Mouse (Mus musculus): ENCODE results near the gene Lrr1. TPM values are rescaled to one million over a fixed set of nuclear protein-coding genes. Genes with fewer than 3 reads are reported as not detected.
A peak's percentile ranks its signal among the peaks of the same experiment; 100 is the strongest.

Lrr1 gene
- polyA plus RNA-seq, 1 experiment from 2014 or later: 5.5 TPM

DNA sequence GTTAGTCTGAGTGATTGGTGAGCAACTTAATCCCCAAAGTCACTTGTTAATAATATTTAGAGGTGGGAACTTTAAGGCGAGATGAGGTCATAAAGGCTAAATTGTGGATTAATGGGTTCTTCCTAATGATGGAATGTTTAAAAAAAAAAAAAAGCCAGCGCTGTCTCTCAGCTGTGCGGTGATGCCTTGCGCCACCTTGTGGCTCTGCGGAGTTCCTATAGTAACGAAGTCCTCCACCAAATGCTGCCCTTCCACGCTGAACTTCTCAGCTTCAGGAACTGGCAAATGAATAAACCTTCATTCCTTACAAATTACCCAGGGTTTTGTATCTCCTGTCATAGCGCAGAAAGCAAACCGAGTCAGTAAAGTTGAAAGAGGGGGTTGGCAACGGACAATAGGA lies 36.6 kb upstream of the Lrr1 start:
- no peak overlapping the region for H3K27ac ChIP-seq (replicated peaks; ENCODE audit: low read depth, low read length)
- DNase-seq: peak; percentile 86
- H3K4me3 ChIP-seq (replicated peaks; ENCODE audit: low read depth, low read length): no peak overlapping the region
- H3K9ac ChIP-seq (replicated peaks; ENCODE audit: low read length): no peak overlapping the region
- H3K27me3 ChIP-seq (ENCODE audit: control insufficient read depth, insufficient read depth, low read length): no peaks in the 10 kb centered on the region
- no peaks in the 10 kb centered on the region for H3K9me3 ChIP-seq (ENCODE audit: control insufficient read depth, low read length)
- H3K36me3 ChIP-seq (ENCODE audit: control insufficient read depth, insufficient read depth, low read length): no peaks in the 10 kb centered on the region
- no peaks in the 10 kb centered on the region for H3K4me1 ChIP-seq (ENCODE audit: control insufficient read depth, insufficient read depth, low read length)
- ATAC-seq (ENCODE audit: low FRiP score, low TSS enrichment): no peak
- H3K4me2 ChIP-seq (ENCODE audit: low read length): no peak overlapping the region
- 11% methylated on average over 10 of the region's 10 CpGs for WGBS

DNA sequence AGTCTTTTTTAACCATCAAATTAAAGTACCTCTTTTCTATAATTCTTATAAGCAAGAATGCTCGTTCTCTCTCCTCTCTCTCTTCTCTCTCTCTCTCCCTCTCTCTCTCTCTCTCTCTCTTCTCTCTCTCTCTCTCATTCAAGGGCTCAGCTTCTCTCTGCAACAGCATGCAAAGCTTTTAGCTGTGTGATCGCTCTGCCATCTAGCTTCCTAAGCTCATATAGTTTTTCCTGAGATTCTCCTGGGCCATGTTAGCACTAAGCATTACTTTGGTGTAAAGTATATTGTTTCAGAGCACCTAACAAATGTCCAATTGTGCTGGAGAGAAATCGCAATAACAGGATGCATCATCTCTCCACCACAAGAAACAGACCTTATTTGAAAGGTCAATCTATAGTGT lies 29.4 kb upstream of the Lrr1 start:
- no peak overlapping the region for H3K4me3 ChIP-seq (replicated peaks; ENCODE audit: low read depth, low read length)
- H3K4me2 ChIP-seq (ENCODE audit: low read length): no peak overlapping the region
- DNase-seq (no peak), ATAC-seq (ENCODE audit: low FRiP score, low TSS enrichment) (no peak)
- no peak overlapping the region for H3K27ac ChIP-seq (replicated peaks; ENCODE audit: low read depth, low read length)
- no peaks in the 10 kb centered on the region for H3K4me1 ChIP-seq (ENCODE audit: control insufficient read depth, insufficient read depth, low read length)
- no peaks in the 10 kb centered on the region for H3K27me3 ChIP-seq (ENCODE audit: control insufficient read depth, insufficient read depth, low read length)
- no peaks in the 10 kb centered on the region for H3K9me3 ChIP-seq (ENCODE audit: control insufficient read depth, low read length)
- H3K36me3 ChIP-seq (ENCODE audit: control insufficient read depth, insufficient read depth, low read length): no peaks in the 10 kb centered on the region
- 97% methylated on average over 3 of the region's 3 CpGs for WGBS
- no peak overlapping the region for H3K9ac ChIP-seq (replicated peaks; ENCODE audit: low read length)

DNA sequence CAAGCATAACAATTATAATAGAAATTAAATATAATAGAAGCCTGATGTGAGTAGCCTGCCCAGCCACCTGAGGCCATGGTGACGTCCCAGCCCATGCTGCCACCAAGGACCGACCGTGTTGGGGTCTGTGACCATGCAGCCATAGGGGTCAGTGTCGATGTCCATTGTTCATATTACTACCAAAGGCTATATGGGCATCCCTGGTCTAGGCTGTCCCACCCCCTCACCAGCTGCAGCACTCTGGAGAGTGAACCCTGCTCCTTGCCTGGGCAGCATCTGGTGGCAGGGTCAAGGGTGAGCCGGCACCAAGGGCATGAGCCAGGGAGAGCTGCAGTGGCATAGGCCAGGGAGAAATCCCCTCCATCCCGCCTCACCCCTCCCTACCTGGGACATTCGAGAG lies 28.8 kb upstream of the Lrr1 start:
- H3K9me3 ChIP-seq (ENCODE audit: control insufficient read depth, low read length): no peaks in the 10 kb centered on the region

DNA sequence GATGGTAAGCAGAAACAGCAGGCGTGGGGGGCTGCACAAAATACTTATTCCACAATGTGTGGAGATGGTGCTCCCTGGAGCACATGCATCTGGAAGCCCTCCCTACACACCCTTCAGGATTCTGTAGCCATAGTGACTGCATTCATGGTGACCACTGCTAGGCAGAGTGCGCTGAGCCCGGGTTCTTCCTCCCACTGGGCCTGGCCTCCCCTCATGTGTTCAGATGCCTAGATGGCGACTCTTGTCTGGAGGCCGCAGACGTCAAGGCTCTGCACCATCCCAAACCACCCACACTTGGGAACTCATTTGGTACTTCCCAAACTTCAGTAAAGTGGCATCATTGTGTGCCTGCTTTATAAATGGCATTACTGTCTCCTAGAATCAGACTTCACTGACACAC lies 25.2 kb upstream of the Lrr1 start:
- Histone ChIP-seq H3K36me3 (ENCODE audit: control insufficient read depth, insufficient read depth, low read length) (no peaks in the 10 kb centered on the region), H3K9me3 (ENCODE audit: control insufficient read depth, low read length) (no peaks in the 10 kb centered on the region), H3K27me3 (ENCODE audit: control insufficient read depth, insufficient read depth, low read length) (no peaks in the 10 kb centered on the region), H3K4me3 (replicated peaks; ENCODE audit: low read depth, low read length) (no peak overlapping the region), H3K4me1 (ENCODE audit: control insufficient read depth, insufficient read depth, low read length) (no peaks in the 10 kb centered on the region), H3K9ac (replicated peaks; ENCODE audit: low read length) (no peak overlapping the region), H3K4me2 (ENCODE audit: low read length) (no peak overlapping the region), H3K27ac (replicated peaks; ENCODE audit: low read depth, low read length) (no peak overlapping the region)
- no peak for ATAC-seq (ENCODE audit: low FRiP score, low TSS enrichment)
- no peak for DNase-seq
- WGBS: 68% methylated on average over 6 of the region's 6 CpGs

More for the DNA sequence above, 28.8 kb upstream of the Lrr1 start:
- Histone ChIP-seq H3K4me1 (ENCODE audit: control insufficient read depth, insufficient read depth, low read length) (no peaks in the 10 kb centered on the region), H3K4me2 (ENCODE audit: low read length) (no peak overlapping the region), H3K9ac (replicated peaks; ENCODE audit: low read length) (no peak overlapping the region), H3K4me3 (replicated peaks; ENCODE audit: low read depth, low read length) (no peak overlapping the region), H3K36me3 (ENCODE audit: control insufficient read depth, insufficient read depth, low read length) (no peaks in the 10 kb centered on the region), H3K27ac (replicated peaks; ENCODE audit: low read depth, low read length) (no peak overlapping the region), H3K27me3 (ENCODE audit: control insufficient read depth, insufficient read depth, low read length) (no peaks in the 10 kb centered on the region)
- ATAC-seq (ENCODE audit: low FRiP score, low TSS enrichment) (peak; percentile 53; the same call in 1 of the 2 replicates), DNase-seq (no peak)
- WGBS: 87% methylated on average over 7 of the region's 7 CpGs

DNA sequence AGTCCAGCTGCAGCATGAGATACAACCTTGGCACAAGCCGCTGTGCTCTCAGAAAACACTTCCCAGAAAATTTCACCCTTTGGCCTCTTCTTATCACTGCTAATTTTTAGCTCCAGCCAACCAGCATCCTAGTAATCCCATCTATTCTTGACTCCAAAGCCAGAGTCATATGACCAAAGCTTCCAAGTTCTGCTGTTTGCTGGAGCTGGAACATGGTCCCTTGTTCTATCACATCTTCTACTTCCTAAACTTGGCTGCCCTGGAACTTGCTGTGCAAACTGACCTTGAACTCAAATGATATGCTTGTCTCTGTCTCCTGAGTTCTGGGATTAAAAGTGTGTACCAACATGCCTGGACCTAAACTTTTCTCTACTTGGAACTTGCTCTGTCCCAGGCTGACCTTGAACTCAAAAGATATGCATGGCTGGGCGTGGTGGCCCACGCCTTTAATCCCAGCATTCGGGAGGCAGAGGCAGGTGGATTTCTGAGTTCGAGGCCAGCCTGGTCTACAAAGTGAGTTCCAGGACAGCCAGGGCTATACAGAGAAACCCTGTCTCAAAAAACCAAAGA lies 21.4 kb upstream of the Lrr1 start:
- Histone ChIP-seq H3K36me3 (ENCODE audit: control insufficient read depth, insufficient read depth, low read length) (no peaks in the 10 kb centered on the region), H3K27ac (replicated peaks; ENCODE audit: low read depth, low read length) (no peak overlapping the region), H3K4me3 (replicated peaks; ENCODE audit: low read depth, low read length) (no peak overlapping the region), H3K9ac (replicated peaks; ENCODE audit: low read length) (no peak overlapping the region), H3K4me2 (ENCODE audit: low read length) (no peak overlapping the region), H3K4me1 (ENCODE audit: control insufficient read depth, insufficient read depth, low read length) (no peaks in the 10 kb centered on the region), H3K27me3 (ENCODE audit: control insufficient read depth, insufficient read depth, low read length) (no peaks in the 10 kb centered on the region), H3K9me3 (ENCODE audit: control insufficient read depth, low read length) (no peaks in the 10 kb centered on the region)
- WGBS: 91% methylated on average over 5 of the region's 5 CpGs
- ATAC-seq (ENCODE audit: low FRiP score, low TSS enrichment) (no peak), DNase-seq (no peak)

DNA sequence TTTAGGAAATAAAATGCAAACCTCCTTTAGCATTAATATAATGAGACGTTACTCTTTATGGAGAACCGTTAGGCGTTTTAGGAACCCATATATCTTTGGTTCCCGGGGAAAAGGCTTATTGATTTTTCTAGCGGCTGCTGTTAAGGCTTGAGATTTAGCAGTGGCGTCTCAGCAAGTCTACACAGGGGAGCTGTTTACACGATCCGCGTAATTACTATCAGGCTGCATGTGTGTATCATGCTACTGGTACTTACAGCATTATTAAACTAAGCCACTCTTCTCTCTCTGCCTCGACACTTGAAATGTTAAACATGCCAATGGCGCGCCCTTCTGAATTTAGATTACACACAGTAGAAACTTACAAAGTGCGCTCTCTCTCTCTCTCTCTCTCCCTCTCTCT lies 18.6 kb upstream of the Lrr1 start:
- no peak overlapping the region for H3K9ac ChIP-seq (replicated peaks; ENCODE audit: low read length)
- no peaks in the 10 kb centered on the region for H3K9me3 ChIP-seq (ENCODE audit: control insufficient read depth, low read length)
- DNase-seq (no peak), ATAC-seq (ENCODE audit: low FRiP score, low TSS enrichment) (no peak)
- H3K4me1 ChIP-seq (ENCODE audit: control insufficient read depth, insufficient read depth, low read length): no peaks in the 10 kb centered on the region
- H3K27me3 ChIP-seq (ENCODE audit: control insufficient read depth, insufficient read depth, low read length): no peaks in the 10 kb centered on the region
- 81% methylated on average over 13 of the region's 13 CpGs for WGBS
- no peak overlapping the region; the same call in 1 of the 2 replicates for H3K4me2 ChIP-seq (ENCODE audit: low read length)
- no peak overlapping the region for H3K4me3 ChIP-seq (replicated peaks; ENCODE audit: low read depth, low read length)
- H3K27ac ChIP-seq (replicated peaks; ENCODE audit: low read depth, low read length): no peak overlapping the region
- no peaks in the 10 kb centered on the region for H3K36me3 ChIP-seq (ENCODE audit: control insufficient read depth, insufficient read depth, low read length)

DNA sequence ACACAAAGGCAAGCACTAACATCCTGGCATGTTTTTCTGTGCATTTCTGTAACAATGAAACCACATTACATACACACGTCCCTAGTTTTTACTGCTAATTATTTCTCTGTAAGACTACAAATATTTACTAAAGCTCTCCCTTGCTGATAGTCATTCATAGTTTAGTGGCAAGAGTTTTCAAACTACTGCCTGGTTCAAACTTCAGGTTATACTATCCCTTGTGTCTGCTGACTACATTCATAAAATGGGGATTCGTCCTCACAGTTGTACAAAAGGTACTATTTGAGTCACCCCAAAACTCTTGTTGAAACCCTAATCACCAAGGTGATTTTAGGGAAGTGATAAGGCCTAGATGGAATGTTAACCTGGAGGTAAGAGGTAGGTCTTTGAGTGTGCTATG lies 12.7 kb upstream of the Lrr1 start:
- Histone ChIP-seq H3K4me3 (replicated peaks; ENCODE audit: low read depth, low read length) (no peak overlapping the region), H3K27ac (replicated peaks; ENCODE audit: low read depth, low read length) (no peak overlapping the region), H3K9ac (replicated peaks; ENCODE audit: low read length) (no peak overlapping the region), H3K36me3 (ENCODE audit: control insufficient read depth, insufficient read depth, low read length) (peaks cover 15% of the 10 kb centered on the region), H3K9me3 (ENCODE audit: control insufficient read depth, low read length) (no peaks in the 10 kb centered on the region), H3K27me3 (ENCODE audit: control insufficient read depth, insufficient read depth, low read length) (no peaks in the 10 kb centered on the region), H3K4me1 (ENCODE audit: control insufficient read depth, insufficient read depth, low read length) (peaks cover 7% of the 10 kb centered on the region), H3K4me2 (ENCODE audit: low read length) (no peak overlapping the region)
- 90% methylated on average over 2 of the region's 2 CpGs for WGBS
- DNase-seq (no peak), ATAC-seq (ENCODE audit: low FRiP score, low TSS enrichment) (no peak)

DNA sequence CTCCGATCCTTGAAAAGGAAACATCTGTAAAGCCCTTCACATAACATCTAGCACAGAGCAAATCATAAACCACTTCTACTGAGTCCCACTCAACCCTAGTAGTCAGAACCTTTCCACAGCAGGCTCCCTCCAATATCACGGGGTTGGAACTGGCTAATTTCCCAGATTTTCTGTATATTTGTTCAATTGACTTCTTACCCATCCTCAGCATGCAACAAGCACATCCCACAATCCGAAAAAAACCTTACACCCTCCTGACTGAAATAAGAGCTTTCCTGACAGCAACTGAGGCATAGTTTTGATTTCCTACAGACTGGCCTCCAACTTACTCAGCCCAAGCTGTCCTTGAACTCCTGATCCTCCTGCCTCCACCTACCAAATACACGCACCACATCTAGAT lies 12.2 kb upstream of the Lrr1 start:
- H3K4me2 ChIP-seq (ENCODE audit: low read length): no peak overlapping the region
- no peak overlapping the region for H3K4me3 ChIP-seq (replicated peaks; ENCODE audit: low read depth, low read length)
- peaks cover 7% of the 10 kb centered on the region for H3K4me1 ChIP-seq (ENCODE audit: control insufficient read depth, insufficient read depth, low read length)
- DNase-seq (no peak), ATAC-seq (ENCODE audit: low FRiP score, low TSS enrichment) (no peak)
- no peak overlapping the region for H3K9ac ChIP-seq (replicated peaks; ENCODE audit: low read length)
- WGBS: 89% methylated on average over 4 of the region's 4 CpGs
- H3K36me3 ChIP-seq (ENCODE audit: control insufficient read depth, insufficient read depth, low read length): peaks cover 15% of the 10 kb centered on the region
- no peak overlapping the region for H3K27ac ChIP-seq (replicated peaks; ENCODE audit: low read depth, low read length)
- no peaks in the 10 kb centered on the region for H3K27me3 ChIP-seq (ENCODE audit: control insufficient read depth, insufficient read depth, low read length)
- no peaks in the 10 kb centered on the region for H3K9me3 ChIP-seq (ENCODE audit: control insufficient read depth, low read length)

DNA sequence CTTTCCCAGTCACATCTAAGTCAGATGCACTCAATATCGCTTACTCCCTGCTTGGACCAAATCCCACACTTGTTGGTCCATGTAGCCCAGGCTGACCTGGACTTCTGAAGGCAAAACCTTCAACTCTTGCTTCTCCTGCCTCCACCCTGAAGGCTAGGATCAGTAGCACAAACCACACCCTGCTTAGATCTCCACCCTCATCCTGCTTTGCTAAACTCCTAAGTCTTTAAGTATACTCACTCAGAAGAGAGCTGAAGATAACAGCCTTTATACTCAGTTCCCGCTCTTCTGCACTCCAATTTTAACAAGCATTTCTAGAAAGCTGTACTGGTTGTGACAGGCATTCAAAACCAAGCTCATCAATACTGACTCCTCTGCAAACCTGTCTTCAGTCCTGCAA lies 11.5 kb upstream of the Lrr1 start:
- H3K9me3 ChIP-seq (ENCODE audit: control insufficient read depth, low read length): no peaks in the 10 kb centered on the region
- ATAC-seq (ENCODE audit: low FRiP score, low TSS enrichment) (no peak), DNase-seq (no peak)
- peaks cover 15% of the 10 kb centered on the region for H3K36me3 ChIP-seq (ENCODE audit: control insufficient read depth, insufficient read depth, low read length)
- peaks cover 7% of the 10 kb centered on the region for H3K4me1 ChIP-seq (ENCODE audit: control insufficient read depth, insufficient read depth, low read length)
- no peak overlapping the region; the same call in 1 of the 2 replicates for H3K4me2 ChIP-seq (ENCODE audit: low read length)
- no peak overlapping the region for H3K9ac ChIP-seq (replicated peaks; ENCODE audit: low read length)
- H3K27ac ChIP-seq (replicated peaks; ENCODE audit: low read depth, low read length): no peak overlapping the region
- no peaks in the 10 kb centered on the region for H3K27me3 ChIP-seq (ENCODE audit: control insufficient read depth, insufficient read depth, low read length)
- WGBS: 99% methylated on average over 2 of the region's 2 CpGs
- no peak overlapping the region for H3K4me3 ChIP-seq (replicated peaks; ENCODE audit: low read depth, low read length)
